Mouse (Mus musculus): ENCODE results near the gene Cse1l.

GRCm38 (mm10) chr2:166899161-166899560 is 6.7 kb upstream of the Cse1l start:
- TF ChIP-seq CTCF (IDR thresholded peaks at IDR 0.05) (no peak), POLR2A (IDR thresholded peaks at IDR 0.05; ENCODE audit: insufficient read depth, low read depth, low read length) (no peak)
